Mouse (Mus musculus): Measurements from ENCODE around the gene Rnf220.

Rnf220 gene

DNA sequence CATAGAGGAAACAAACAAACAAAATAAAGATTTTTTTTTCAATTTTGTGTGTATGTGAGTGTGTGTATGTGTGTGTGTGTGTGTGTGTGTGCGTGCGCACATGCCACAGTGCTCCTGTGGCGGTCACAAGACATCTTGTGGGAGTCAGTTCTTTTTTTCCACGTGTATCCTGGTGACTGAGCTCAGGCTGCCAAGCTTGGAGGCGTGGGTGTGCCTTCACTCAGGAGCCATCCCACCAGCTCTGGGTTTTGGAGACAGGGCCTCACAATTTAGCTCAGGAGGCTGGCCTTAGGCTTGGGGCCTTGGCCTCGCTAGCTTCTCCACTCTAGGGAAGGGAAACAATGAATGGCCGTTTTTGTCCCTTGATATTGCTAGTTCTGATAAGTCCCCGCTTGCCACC is 272.7 kb downstream of the Rnf220 start:
- no peak for DNase-seq (ENCODE audit: low read depth)

GRCm38 (mm10) chr4:117223001-117223400 is 273.9 kb downstream of the Rnf220 start:
- peak; percentile 65 for DNase-seq (ENCODE audit: low read depth)

DNA sequence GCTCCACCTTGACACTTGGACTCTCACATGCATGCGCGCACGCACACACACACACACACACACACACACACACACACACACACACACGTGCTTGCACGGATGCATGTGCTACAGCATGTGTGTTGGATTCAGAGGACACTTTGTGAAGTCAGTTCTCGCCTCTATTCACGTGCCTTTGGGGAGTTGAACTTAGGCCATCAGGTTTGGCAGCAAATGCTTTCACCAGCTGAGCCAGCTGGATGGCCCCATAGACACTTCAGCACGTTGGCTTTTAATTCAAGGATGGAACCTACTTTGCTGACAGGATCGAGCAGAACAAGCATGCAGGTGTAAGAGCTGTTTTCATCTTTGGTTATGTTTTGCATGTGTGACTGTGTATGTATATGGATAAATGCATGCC is 275.0 kb downstream of the Rnf220 start:
- DNase-seq (ENCODE audit: low read depth) = no peak

Data from 416B (cell line).